Mouse (Mus musculus) brain, embryonic 14.5 days (tissue): ENCODE measurements around the gene Olfr1278.

Experiments used
- CTCF ChIP-seq: fragments of 200-500 bp; IDR thresholded peaks from 2 replicates; pipeline ENCODE4 v1.5.1; 2012; ENCODE audit warnings: inconsistent platforms, mild to moderate bottlenecking, moderate library complexity, borderline replicate concordance; ENCODE audit not compliant: insufficient read depth, insufficient read length; ENCODE audit errors: extremely low read depth
- POLR2A ChIP-seq: fragments of 200-500 bp; IDR thresholded peaks from 2 replicates; pipeline ENCODE4 v1.6.1; 2012; ENCODE audit warnings: mild to moderate bottlenecking, inconsistent platforms, borderline replicate concordance; ENCODE audit not compliant: poor library complexity, insufficient read depth, insufficient read length, severe bottlenecking; ENCODE audit errors: extremely low read depth

DNA sequence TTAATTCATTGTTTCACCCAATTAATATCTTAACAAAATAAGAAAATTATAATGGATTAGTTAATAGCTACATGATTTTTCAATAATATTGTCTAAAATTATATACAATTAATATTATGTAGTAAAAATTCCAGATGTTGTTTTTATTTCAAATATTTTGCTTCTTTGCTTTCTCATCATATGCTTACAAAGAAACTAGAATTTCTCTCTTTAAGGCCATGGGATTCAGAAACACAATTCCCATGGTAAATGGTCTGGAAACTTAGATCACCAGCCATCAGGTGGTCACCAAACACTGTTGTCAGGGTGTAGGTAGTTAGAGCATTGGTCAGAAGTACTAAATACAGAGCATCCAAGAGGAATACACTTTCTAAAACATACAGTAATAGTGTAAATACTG lies at the start of gene Olfr1278:
- TF ChIP-seq POLR2A: no peak
- TF ChIP-seq CTCF: no peak
